Mouse (Mus musculus) fat pad, adult 2 months (tissue): ENCODE measurements around the gene Cwc25.

Experiments
- DNase-seq: peaks from one replicate; pipeline ENCODE4 v3.0.0-alpha.2; 2011; ENCODE audit warnings: low read depth, low spot score; ENCODE audit errors: extremely low read depth

The Cwc25 gene

GRCm38 (mm10) chr11:97700746-97701580 lies 65.4 kb downstream of the Cwc25 start:
- DNase-seq = no peak

GRCm38 (mm10) chr11:97700003-97700745 lies 66.2 kb downstream of the Cwc25 start, which contains the start of gene Pcgf2:
TSS of gene Pcgf2 (minus strand) at chr11:97700497.
- DNase-seq = no peak

DNA sequence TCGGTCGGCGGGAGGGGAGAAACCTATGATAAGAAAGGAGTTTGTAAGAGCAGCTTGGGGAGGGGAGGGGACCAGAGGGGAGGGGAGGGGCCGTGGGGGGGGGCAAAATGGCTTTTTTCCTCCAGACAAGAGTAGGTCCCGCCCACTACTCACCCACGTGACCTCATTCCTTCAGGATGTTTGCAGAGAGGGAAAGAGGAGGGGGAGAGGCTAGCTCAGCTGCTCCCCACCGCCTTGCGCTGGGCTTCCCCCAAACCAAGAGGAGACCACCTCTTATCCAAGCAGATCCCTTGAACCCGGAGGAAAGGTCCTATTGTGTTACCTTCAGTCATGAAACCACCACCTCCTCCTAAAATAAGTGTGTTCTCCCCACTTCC lies 66.7 kb downstream of the Cwc25 start:
- DNase-seq = no peak

DNA sequence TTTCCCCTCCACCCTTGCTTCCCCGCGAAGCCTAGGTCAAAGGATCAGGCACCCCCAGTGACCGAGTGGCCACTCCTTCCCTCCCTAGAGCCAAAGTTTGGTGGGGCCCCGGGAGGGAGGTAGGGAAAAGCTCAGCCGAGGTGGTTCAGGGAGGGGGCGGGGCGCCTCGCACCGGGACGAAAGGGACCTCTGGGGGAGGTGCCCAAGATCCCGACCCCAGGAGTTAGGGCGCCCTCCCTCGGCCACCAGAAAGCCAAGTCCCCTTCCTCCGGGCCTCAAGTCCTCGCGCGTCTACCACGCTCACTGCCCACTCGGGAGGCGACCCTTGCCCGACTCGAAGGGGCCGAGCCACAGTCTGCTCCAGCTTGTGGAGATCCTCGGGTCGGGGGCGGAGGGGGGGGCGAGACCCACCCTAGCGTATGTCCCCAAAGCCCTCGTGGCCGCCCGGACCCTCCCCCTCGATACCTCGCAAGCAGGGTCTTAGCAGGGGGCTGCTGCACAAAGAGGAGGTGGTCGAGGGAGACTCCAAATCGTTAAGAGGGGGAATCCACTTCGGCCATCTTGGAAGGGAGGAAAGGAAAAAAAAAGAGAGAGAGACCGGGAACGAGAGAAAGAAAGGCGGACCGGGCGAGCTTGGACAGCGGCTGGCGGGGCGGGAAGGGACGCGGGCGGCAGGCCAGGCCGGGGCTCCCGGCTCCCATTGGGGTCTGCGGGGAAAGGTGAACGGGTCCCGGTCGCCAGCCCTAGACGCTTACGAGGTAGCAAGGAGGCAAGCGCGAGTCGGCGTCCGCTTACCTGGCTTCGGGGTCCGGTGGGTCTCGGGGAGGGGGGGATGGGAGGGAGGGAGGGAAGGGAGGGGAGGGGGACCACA lies 67.4 kb downstream of the Cwc25 start:
- no peak for DNase-seq

DNA sequence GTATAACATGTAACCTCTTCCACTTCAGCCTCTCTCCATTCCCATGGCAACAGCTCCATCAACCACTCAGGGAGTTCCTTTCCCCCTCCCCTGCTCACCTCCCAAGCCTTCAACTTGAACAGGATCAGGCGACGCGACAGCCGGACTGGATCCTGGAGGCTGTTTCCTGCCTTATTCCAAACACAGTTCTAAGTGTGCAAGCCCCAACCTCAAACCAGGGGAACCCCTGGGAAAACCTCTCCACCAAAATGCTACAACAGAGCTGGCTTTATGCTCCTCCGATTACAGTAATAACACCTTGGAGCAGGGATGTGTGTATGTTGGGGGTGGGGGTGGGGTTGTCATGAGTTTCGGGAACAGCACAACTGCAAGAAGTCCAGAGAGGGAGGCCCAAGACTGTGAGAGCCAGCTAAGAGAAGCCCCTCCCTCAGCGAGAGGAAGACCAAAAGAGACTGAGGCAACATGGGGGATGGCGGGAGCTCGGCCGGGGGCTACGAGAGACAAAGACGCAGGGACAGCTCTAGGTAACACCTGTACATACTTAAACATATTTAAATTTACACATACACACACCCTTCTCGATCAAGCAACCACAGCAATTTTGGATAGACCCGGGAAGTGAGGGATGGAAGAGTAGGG lies 68.3 kb downstream of the Cwc25 start:
- no peak for DNase-seq

DNA sequence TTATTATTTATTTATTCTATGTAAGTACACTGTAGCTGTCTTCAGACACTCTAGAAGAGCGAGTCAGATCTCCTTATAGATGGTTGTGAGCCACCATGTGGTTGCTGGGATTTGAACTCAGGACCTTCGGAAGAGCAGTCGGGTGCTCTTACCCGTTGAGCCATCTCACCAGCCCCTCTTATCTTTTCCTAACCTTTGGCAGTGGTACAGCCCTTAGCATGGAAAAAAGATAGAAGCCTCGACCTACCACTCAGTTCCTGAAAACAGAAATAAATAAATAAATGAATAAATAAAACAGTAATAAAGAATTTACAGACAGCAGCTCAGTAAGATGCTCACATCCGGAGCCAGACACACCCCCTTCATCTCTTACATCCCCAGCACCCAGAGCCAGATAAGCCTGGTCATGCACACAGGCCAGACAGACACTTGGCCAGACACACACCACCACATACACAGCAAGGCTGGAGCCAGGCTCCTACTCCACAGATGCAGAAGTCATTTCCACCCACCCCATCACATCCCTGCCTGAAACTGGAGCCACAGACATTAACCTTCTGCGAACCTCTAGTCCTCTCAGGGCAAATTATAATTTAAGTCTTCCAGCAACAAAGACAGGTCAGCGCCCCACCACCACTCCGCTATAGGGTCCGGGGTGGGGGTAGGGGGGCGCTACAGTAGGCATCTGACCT lies 69.0 kb downstream of the Cwc25 start:
- no peak for DNase-seq

- DNase-seq = no peak
Measured at GRCm38 (mm10) chr11:97696669-97697068, 69.7 kb downstream of the Cwc25 start.

GRCm38 (mm10) chr11:97695712-97696401 lies 70.5 kb downstream of the Cwc25 start:
- DNase-seq = no peak
